Mouse (Mus musculus) neural tube, embryonic 10.5 days (tissue): ENCODE measurements around the gene Lrp8.

ENCODE experiments used
- DNase-seq: peaks from one replicate; pipeline ENCODE4 v3.0.0-alpha.2; 2017; ENCODE audit warnings: low spot score; ENCODE audit errors: extremely low spot score

Lrp8 gene

DNA sequence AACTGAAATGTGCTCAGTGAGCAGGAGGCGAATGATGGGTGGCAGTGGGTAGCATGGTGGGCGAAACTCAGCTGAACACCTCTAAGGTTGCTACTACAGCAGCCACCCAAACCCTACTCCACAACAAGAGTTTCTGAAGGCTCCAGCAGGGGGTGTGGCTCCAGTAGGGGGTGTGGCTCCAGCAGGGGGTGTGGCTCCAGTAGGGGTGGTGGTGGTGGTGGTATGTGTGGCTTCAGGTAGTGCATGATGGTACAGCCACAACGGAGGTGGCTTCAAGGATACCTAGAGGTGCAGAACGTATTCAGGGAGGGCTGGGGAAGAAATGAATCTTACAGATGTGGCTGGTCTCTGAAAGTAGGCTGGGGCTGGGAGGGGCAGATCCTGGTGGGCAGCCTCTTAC lies 5.7 kb downstream of the Lrp8 start:
- DNase-seq: no peak

DNA sequence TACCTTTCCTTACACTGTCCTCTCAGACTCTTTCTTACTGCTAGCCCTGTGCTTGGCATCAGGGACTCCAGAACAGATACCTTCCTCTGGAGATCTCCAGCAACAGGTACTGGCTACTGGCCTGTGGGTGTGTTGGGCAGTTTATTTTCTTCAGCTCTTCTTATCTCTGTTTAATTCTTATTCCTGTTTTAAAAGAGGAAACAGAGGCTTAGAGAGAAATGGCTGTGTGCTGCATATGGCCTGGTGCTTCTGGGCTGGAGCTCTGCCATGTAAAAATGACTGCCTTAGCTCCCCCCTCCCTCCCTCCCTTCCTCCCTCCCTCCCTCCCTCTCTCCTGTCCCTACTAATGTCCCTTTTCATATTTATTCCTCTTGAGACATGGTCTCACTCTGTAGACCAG lies 6.6 kb downstream of the Lrp8 start:
- no peak for DNase-seq

DNA sequence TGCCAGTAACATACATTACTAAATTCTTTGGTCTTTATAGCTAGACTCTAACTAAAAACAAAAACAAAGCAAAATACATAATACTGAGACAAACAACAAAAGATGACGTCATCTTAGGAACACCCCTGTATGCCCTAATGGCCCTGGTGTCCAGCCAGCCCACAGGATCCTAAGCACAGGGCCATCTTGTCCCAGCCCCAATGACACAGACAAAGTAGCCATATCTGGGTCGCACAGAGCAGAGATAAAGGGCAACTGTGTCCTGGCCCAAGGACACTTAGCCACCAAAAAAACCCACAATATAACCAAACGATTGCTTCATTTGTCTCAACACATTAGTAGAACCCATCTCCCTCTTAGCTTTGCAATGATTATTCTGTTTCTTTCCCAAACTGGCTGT lies 8.9 kb downstream of the Lrp8 start:
- DNase-seq: no peak

DNA sequence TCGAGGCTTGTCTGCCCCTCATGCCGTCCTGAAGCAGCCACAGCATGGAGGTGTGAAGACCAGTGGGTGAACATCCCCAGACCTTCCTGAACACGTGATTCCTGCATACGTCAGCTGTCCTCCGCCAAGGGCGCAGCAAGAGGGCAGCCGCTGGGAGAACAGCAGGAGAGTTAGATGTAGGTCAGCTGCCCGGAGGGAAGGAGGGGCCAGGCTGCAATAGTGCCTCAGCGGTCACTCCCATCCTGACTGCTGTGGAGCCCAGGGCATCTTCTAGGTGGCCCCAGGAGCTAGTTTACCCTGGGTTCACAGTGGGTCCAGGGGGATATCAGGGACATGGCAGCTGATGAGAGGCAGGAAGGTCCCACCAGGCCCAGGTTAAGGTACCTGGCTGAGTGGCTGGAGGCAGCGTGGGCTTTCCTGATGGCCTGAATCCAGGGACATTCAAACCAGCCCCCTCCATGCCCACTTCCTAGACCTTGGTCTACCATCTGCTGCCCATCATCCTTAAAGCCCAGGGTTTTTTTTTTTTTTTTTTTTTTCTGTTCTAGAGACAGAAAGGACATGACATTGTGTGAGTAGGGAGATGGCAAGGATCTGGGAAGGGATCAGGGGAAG lies 9.8 kb downstream of the Lrp8 start:
- no peak for DNase-seq

DNA sequence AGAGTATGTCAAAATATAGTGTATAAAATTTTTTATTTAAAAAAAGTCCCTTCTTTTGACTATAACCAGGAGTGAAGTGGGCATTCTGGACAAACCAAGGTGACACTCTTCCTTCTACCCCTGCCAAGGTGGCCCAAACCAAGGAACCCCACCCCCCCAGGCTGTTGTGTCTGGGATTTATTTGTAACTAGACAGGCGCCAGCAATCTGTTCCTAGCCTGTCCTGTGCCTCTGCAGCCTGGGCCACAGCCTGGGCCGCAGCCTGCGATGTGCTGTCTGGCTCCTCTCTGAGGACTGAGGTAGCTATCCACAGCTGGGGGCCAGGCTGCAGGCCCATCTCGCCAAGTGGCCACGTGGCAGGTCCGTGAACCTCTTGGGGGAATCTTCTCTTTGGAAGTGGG lies 10.3 kb downstream of the Lrp8 start:
- no peak for DNase-seq

DNA sequence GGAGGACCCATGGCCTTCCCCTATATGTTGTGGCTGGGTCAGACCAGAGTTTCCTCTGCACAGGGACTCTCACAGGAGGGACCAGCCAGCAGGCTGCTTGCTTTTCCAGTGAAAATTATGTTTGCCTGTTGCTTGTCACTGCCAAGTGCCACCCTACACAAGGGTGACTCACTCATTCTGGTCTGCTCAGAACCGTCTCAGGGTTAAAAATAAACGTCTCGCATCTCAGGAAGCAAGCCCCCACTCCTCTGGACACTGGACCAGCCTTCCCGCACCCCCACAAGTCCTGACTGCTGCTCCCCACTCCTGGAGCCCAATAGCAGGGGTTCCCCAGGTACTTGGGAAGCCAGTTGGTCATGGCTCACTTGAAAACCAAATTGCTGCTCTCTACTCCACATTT lies 14.4 kb downstream of the Lrp8 start:
- DNase-seq: no peak

DNA sequence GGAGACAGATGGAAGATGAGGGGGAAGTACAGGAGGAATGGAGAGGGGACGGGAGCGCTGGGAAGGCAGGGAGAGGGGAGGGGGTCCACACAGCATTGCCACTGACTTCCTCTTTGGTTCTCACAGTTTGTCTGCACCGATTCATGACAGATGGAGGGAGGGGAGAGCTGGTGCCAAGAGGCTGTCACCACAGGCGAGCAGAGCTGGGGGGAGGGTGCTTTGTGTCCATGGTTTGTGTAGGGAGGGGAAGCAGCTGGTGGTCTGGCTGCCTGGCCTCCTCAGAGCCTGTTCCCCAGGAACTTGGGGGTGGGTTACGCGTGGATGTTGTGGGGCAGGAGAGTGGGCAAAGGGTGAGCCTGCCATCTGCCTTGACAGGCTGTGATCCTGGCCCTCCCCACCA lies 15.4 kb downstream of the Lrp8 start:
- DNase-seq: no peak

DNA sequence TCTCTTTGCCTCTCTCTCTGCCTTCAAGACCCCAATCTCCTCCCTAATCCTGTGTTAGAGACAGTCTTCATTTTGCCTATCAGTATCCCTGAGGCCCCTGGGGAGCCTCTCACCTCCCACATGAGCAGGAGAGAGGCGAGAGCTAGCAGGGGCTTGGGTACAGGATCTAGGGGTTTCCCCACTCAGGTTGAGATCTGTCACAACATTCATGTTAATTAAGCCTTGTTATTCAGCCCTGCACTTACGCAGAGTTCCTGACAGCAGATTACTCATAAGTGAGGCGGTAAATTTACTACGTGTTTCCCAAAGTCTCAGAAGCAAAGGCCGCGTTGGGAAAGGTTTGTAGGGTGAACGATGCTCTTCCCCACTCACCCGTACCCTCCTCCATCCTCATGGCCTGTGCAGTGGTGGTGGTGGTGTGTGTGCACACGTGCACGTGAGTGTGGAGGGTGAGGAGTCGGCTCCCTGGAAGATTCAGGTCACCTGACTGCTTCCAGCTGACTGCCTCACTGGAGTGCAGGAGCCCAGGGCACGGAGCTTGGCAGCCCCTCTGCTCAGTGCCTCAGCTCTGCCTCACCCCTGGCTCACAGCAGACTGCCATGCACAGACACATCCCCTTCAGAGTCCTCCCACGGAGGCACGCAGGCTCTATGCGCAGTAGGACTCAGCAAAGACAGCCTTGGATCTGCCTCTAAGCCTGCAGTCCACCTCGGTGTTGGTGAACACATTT lies 18.1 kb downstream of the Lrp8 start:
- no peak for DNase-seq

DNA sequence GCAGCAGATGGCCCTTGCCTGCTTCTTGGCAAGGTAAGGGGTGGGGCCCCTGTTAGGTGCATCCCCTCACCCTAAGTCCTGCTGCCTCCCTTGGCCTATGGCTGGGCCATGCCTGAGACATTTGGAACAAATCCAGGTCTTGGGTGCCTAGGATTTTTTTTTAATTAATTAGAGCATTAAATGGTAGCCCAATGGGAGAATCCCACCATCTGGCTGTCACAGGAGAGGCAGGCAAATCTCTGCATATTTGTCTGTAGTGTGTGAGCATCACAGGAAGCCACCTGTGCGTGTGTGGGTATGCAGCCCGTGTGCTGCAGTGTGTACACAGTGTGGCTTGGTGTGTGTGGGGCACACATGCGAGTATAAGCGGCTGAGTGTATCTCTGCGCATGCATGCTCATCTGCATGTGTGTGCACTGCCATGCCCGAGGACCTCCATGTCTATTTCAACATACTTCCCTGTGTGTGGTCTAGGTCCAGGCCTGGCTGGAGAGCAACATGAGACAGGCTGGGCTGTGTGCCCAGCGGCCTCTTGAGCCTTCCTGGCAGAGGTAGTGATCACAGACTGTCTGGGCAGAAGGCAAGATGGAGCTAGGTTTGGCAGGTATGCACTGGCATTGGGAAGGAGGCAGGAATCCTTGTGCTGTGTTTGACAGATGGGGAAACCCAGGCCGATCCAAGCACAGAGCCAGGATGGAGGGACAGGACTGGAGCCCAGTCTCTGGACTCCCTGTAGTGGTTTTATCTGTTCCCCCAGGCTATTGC lies 19.0 kb downstream of the Lrp8 start:
- DNase-seq: no peak

DNA sequence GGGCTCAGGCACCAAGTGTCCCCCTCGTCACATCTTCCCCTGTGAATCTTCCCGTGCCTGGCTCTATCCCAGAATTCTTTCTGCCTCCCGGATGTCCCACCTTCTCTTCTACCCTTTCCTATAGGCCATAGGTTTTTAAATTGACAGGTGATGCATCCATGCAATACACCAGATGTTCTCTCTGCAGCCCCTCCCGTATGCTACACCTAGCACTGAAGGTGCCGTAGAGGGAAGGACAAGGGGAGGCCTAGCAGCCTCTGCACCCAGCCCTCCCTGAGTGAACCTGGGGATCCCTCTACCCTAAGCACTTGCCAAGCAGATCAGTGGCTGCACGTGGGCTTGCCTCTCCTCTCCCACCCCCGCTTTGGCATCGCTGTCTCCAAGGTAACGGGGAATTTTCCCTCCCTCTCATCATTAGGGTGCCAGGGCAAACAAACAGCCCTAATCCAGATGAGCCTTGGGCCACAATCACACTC lies 20.9 kb downstream of the Lrp8 start:
- no peak for DNase-seq

DNA sequence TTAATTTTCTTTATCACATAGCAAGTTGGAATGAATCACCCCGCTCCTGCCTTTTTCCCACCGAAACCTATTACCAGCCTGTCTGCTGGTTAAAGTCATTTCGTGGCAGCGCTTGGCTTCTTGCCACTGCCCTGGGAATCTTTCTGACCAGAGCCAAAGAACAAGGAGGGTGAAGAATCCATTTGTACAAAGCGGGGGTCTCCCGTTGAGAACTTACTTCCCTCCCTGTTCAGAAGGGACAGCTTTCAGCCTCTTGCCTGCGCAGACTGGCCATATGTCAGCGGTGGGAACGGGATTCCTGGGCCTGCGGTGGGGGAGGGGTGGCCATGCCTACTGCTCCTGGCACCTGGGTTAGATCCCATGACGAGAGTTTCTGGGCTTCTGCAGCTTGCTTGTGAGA lies 21.4 kb downstream of the Lrp8 start:
- no peak for DNase-seq

DNA sequence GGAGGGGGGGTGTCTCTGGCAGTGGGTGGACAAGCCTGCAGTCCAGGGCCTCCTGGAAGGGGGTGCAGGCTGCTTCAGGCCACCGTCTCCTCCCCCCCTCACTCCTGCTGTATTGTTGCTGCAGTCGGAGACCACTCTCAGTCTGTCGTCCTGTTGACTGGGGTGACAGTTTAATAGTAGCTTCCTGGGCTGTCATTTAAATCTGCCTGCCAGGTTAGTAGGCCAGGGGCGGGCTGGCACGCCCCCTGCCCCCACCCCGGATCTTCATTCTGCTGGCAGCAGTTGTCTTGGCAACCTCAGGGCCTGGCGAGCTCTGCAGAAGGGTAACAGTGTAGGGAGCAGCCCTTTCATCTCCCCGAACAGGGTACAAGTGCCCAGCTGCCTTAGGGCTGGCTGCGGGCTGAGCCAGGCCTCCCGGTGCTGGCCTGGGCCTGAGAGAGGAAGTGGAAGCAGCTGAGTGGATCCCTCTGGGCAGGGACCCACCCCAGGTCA lies 26.7 kb downstream of the Lrp8 start:
- DNase-seq: no peak

DNA sequence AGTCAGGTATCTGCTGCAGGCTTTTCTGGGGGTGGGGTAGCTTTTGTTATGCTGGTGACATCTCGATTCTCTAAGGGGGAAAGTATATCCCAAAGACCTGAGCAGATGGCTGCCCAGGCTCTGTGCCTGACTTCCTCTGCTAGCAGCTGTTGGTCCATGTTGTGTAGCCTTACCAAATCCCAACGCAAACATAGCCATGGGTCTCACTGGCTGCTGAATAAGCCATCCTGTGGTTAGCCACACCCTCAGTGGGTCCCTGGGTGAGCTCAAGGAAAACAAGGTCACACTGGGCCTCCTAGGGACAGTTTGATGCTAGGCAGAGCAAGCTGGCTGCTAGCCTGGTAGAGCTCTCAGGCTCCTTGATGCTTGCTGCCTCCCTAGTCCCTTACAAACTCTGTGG lies 27.6 kb downstream of the Lrp8 start:
- DNase-seq: no peak

DNA sequence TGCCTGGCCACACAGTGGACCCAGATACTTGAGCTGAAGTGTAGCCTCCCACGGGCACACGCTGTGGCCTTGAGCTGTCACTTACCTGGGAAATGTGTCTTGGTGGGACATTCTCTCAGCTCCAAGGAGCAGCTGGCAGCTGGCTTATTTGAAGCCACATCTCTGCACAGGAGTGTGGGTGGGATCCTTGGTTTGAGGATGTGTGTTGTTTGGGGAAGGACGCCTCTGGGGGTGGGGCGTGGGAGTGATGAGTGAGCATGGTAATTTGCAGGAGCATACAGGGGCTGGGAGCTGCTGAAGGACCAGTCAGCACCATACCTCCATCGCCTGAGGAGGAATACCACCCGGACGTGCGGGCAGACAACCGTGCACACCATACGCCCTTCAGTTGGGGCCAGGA lies 28.1 kb downstream of the Lrp8 start:
- no peak for DNase-seq

DNA sequence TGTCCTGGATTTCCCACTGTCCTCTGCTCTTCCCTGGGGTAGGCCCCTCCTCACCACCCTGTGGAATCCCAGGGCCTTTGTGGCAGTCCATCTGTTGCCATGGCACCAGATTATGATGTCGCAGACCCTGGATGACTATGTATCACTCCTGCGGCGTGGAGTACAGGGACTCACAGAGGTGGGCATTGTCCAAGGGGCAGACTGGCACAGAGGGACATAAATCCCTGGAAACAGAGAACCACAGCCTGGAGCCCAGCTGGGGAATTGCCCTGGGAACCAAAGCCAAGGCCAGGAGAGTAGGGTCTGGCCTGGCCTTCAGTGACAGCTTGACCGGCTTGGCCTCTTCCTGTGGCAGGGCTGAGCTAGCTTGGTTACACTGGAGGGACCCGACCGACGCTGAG lies 28.8 kb downstream of the Lrp8 start:
- DNase-seq: peak; percentile 52

DNA sequence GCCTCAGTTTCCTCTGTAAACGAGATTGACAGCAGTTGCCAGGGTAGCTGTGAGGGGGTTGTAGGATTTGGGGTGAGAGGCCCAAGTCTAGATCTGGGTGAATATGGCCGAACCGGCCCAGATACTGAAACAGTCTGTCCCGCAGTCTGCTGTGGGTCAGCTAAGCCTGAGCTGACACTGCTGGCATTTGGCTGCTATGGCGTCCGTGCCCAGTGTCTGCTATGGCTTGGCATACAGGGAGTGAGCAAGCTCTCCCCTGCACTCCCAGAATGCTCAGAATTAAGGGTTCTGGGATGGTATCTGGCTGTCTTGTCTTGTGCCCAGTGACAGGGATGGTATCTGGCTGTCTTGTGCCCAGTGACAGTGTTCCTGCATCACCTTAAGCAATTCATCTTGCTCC lies 29.6 kb downstream of the Lrp8 start:
- no peak for DNase-seq

DNA sequence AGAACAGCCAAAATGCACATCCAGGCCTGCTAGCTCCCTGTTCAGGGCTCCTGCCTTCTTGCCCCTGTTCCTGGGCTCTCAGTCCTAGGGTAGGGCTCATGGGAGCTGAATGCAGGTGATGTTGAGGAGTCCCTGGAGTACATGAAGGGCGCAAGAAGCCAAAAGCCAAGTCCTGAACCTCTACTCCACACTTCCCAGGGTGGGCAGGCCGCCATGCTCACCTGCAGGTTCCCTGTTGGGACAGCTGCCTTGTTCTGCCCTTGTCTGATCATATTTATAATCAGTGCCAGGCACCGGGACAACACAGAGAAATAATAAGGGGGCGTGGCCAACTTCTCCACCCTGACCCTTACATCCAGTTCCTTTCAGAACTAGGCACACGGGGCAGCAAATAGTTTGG lies 31.5 kb downstream of the Lrp8 start:
- no peak for DNase-seq

DNA sequence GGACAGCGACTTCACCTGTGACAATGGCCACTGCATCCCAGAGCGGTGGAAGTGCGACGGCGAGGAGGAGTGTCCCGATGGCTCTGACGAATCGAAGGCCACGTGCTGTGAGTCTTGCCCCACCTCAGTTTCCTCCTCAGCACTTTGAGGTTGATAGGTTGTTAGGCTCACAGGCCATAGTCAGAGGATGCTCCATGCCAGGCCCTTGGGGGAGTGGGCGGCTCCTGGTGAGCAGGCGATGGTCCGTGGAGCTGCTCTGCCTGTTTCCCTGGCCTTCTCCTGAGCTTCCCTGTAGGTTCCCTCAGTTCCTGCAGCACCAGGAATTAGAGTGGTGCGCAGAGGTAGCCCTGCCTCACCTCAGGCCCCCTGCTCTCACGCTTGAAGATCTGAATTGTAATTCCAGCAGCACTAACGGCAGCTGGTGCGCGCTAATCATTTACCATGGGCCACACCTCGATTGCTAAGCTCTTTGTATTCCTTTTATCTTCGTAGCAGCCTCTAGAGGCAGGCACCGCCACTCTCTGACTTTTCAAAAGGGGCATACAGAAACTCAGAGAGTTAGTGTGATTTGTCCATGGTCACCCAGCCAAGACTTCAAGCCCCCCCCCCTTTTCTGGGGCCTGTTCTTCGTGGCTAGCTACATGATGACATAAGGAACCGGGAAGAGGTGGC lies 32.7 kb downstream of the Lrp8 start:
- DNase-seq: no peak

DNA sequence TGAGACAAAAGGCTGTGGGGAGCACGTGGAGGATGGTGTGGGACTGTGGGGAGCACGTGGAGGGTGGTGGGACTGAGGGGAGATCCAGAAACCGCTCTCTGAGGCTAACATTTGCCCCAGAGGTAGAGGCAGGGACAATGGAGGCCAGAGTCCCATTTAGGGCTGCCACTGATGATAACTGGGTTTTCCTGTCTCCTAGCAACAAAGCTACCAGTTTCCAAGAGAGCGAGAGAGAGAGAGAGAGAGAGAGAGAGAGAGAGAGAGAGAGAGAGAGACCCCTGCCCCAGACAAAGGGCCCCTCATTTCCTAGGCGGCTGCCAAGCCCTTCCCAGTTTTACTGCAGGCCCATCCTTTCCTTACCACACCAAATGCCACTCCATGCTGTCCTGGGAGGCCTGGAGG lies 33.4 kb downstream of the Lrp8 start:
- no peak for DNase-seq

DNA sequence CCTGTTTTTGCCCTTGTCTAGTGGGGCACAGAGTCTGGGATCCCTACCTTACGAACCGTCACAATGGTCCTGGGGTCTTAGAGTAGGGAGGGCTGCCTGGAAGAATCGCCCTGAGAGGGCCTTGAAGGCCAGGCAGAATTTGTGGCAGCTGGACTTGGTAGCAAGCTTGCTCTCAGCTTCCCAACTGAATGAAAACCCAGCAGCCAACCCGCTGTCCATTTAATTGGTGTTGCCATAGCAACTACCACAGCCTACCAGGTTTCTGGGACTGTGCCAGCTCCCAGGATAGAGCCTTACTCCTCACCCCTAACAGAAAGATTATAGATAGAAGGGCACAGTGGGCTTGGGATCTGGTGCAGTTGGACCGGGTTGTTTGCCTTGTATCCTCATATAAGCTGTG lies 34.7 kb downstream of the Lrp8 start:
- no peak for DNase-seq

DNA sequence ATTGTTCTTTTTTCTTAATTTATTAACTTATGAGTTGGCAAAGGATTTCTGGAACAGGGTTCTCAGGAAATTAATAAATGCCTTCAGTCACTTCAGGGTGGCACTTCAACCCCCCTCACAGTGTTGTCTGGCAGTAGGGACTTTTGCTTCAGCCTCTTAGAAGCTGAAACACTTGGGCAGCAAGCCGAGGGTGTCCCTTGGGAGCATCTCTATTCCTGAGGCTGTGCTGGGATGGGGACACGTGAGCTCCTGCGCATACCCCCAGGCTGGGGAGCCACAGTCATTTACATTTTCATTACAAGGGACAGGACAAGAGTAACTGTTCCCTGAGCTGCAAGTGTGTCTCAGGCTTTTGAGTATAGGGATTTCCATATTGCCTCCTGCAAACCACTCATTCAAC lies 35.8 kb downstream of the Lrp8 start:
- no peak for DNase-seq

DNA sequence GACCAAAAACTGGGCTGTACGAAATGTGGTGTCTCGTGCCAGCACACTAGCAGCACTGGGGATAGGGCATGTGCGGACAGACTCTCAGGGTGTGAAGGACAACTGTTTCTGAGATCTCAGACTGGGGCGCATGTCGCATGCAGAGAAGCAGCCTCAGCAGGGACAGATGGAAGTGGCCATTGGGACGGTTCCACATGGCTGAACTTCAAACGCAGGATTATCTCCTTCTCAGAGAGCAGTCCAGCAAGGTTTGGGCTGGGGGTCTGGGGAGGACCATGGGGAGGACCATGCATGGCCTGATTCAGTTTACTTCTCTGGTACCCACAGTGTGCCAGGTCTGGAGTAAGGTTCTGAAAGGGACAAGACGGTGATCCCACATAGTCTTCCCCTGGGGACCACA lies 41.6 kb downstream of the Lrp8 start:
- DNase-seq: no peak
